Mouse (Mus musculus) adrenal gland, postnatal 10 days (tissue): ENCODE measurements at regions not wholly inside any gene's neighbourhood (a gene's known extent, or its start where the extent isn't known, plus 50 kb on each side); places are given as distances from the start of the nearest gene placed in this dataset.

Source experiments
- DNase-seq: peaks from one replicate; pipeline ENCODE4 v3.0.0; 2021; ENCODE audit warnings: mixed read lengths

- no peak for DNase-seq
Observed at GRCm38 (mm10) chr3:128415568-128415967, 519.4 kb upstream of the Fam241a start.

GRCm38 (mm10) chr3:128413481-128413880, 517.4 kb upstream of the Fam241a start:
- no peak for DNase-seq

DNA sequence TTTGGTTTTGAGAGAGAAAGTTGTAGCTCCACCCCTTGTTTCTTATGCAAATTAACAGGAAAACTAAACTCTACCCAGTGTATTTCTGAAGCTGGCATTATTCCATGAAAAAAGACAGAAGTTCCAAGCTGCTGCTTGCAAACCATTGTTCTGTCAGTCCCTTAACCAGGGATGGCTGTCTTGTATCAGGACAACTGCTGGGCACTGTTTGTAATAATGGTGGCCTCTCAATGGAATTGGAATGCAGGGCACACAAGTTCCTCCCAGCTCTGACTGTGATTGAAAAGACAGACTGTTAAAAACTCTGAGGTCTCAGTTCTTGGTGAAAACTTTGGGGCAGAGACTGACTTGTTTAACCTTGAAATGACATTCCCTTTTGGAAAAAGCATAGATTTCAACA, 516.0 kb upstream of the Fam241a start:
- DNase-seq, result no peak

GRCm38 (mm10) chr3:128394805-128395204, 498.7 kb upstream of the Fam241a start:
- DNase-seq, result no peak

- DNase-seq, result no peak
Observed at GRCm38 (mm10) chr3:128380579-128380978, 484.5 kb upstream of the Fam241a start.

- DNase-seq, result no peak
Observed at GRCm38 (mm10) chr3:128369521-128370127, 473.5 kb upstream of the Fam241a start.

DNA sequence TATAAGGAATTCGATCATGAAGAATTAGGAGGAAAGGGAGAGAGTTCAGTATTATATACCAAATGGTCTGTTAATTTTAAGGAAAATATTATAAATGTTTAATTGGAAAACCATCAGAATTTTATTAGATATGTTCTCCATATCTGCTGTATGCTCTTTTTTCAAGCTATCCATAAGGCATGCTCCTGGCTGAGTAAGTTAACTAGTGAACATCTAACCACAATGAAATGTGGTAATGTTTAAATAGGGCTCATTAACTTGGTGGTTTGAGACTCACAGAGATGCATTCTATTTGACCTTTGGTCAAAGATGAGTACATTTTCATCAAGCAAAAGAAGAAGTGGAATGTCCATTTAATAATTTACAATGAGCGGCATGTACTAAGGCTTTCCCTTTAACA, 466.2 kb upstream of the Fam241a start:
- DNase-seq, result no peak

DNA sequence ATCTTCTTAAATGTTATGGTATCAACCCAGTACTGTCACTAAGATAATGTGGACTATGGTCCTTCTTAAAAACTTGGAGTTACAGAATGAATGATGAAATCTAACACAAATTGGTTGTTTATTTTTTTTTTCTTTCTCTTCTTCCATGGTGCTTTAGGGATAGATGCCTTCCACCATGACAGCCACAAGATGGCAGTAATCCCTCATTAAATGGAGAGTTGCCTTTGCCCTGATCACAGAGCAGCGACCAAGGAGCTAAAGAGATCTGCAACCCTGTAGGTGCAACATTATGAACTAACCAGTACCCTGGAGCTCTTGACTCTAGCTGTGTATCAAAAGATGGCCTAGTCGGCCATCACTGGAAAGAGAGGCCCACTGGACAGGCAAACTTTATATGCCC, 453.0 kb upstream of the Fam241a start:
- DNase-seq, result peak; percentile 47

GRCm38 (mm10) chr3:128347782-128348574, 451.9 kb upstream of the Fam241a start:
- no peak for DNase-seq

DNA sequence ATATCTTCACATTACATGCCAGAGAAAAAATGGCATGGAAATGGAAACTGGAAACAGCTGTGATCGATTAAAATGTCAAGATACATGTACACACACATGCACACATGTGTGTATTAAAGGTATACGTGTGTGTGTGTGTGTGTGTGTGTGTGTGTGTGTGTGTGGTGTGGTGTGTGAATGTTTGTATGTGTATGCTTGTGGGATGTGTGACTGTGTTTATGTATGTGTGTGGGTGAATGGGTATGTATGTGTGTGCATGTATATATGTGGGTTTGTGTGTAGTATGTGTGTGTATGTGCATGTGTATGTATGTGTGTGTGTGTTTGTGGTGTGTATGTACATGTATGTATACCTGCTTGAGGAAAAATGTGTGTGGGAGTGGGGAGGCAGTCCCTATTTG, 441.4 kb upstream of the Fam241a start:
- no peak for DNase-seq

GRCm38 (mm10) chr3:128337031-128337430, 440.9 kb upstream of the Fam241a start:
- DNase-seq, result peak; percentile 75

- DNase-seq, result no peak
Observed at GRCm38 (mm10) chr3:128327677-128328076, 431.6 kb upstream of the Fam241a start.

- no peak for DNase-seq
Observed at GRCm38 (mm10) chr3:128301312-128301711, 405.2 kb upstream of the Fam241a start.

GRCm38 (mm10) chr3:128298110-128298509, 402.0 kb upstream of the Fam241a start:
- DNase-seq, result no peak

DNA sequence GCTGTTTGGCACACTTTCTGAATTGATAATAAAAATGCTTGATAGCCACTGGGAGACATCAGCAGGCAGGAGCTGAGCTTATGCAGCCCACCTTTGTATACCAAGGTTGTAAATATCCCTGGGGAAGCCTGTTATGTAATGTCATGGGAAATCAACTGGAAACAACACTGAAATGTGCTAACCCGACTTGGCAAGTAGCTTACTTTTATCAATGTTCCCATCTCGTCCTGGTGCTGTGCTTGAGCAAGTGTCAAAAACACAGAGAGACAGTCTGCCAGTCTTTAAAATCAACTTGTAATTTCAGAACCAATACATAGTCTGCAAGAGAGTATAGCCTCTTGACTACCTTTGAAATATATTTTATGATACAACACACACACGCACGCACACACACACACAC, 391.7 kb upstream of the Fam241a start:
- DNase-seq, result no peak

- no peak for DNase-seq
Observed at GRCm38 (mm10) chr3:128285214-128285613, 389.1 kb upstream of the Fam241a start.

DNA sequence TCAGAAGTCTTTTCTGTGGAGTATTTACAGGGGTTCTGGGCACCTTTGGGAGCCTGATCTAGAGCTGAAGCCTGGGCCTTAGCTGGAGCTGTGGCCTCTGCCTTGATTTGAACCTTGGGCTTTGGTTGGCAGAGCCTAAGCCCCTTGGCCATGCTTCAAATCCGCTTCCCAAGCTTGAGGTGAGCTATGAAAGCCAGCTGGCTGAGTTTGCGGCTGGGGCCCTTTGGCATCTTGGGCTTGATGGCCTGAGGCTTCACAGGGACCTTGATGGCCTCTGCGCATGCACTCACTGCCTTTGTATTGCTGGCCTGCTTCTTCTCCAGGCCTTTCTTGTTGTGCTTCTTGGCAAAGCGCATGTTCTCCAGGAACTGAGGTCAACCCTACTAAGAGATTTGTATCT, 384.5 kb upstream of the Fam241a start:
- peak; percentile 64 for DNase-seq

DNA sequence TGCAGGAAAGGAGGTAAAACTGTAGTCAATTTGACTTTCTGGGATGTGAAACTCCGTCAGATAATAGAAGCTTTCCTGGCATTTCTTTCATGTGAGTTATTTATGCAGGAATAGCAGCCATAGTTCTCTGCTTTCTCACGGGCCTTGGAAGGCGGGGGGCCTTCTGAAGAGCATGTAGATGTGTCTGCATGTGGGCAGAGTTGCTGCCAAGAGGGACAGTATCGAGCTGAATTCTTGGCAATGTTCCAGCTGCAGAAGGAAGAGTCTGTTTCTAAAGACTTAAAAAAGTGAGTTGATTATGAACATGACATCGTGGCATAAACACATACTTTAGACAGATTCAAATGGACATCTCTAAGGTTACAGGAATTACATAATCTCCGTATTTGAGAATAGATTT, 374.5 kb upstream of the Fam241a start:
- DNase-seq, result no peak

- no peak for DNase-seq
Observed at GRCm38 (mm10) chr3:128261208-128261607, 365.1 kb upstream of the Fam241a start.

DNA sequence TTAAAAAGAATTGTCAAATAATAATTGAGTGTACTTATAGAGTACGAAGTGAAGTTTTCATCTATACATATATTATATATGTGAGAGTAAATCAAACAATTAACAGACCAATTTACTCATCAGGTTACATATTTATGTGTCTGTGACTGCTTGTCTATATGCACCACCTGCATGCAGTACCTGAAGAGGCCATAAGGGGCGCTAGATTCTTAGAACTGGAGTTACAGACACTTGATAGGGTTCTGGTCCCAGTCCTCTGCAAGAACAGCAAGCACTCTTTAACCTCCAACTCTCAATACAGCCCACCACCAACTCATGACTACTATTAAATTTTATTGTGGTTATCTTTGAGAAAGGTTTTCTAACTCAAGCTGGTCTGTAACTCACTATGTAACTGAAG, 351.7 kb upstream of the Fam241a start:
- no peak for DNase-seq

DNA sequence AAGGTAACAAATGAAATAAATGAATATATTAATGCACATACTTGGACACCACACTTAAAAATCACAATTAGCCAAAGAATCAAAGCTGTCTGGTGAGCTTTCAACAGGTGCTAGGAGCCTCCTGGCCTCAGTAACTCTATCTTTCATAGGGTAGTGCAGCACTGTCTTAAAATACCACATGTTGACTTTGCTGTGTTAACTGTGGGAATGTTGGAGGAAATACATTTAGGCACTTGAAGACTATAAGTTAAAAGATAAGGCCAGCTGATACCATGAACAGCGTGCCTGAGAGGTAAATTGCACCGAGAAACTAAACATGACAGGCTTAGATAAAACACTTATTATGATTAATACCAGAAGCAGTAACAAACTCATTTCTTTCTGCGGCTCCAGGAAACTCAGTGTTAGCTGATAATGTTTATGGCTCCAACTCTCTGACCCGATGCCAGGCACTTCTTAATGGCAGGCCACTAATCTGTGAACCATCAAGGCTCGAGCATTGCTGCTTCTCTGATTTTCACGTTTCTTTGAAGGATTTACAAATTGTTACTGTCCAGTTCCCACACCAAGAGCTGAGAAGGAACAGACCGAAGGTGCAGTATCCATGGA, 343.8 kb upstream of the Fam241a start:
- DNase-seq, result no peak

DNA sequence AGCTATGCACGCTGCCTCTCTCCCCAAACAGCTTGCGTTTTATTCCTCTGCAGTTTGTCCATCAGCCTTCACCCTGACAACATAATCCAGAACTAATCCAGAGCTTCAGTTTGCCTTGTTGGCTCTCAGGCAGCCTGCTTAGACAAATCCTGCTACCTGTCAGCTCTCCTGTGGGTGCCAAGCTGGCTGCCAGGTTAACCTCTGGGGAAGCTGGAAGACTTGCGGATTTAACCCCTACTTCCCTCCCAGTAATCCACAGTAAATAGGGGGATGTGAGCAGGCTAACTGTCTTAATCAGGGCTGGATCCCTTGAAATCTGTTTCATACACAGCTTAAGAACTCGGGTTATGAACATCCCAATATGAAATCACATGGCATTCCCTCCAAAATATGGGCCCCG, 334.3 kb upstream of the Fam241a start:
- DNase-seq, result no peak

GRCm38 (mm10) chr3:128226930-128227585, 330.9 kb upstream of the Fam241a start:
- no peak for DNase-seq
